Mouse (Mus musculus): ENCODE measurements around the gene Olfr91.

DNA sequence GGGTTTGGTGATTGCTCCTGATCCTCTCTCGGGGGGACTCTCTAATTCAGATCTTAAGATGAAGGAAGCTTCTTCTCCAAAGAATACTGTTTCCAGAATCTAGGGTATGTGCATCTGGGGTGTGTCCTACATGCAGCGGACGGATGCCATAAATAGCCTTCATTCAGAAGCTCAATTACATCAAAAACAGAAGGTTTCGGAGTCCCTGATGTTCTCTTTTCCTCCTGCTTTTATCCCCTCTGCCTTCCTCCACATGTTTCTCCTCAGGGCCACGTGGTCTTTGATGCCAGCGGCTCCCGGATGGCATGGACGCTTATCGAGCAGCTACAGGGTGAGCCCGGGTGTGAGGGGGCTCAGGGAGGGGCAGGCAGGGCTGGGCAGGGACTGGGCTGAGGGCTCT lies 35.0 kb downstream of the Olfr91 start:
- TF ChIP-seq CTCF (IDR thresholded peaks at IDR 0.05; ENCODE audit: borderline replicate concordance, extremely low read depth, insufficient read depth, insufficient read length) = no peak
- no peak for TF ChIP-seq POLR2A (IDR thresholded peaks at IDR 0.05; ENCODE audit: borderline replicate concordance, extremely low read depth, insufficient read depth, insufficient read length, poor library complexity, severe bottlenecking)

All from brain, embryonic 14.5 days (tissue).